Mouse (Mus musculus) hindbrain, embryonic 13.5 days (tissue): ENCODE results near the gene Gm10309. TPM values are rescaled to one million over a fixed set of nuclear protein-coding genes. Genes with fewer than 3 reads are reported as not detected.
A peak's percentile ranks its signal among the peaks of the same experiment; 100 is the strongest.

ENCODE experiments used
- ATAC-seq: fragments of 200-750 bp; cut with Nextera tagmentation; 2 replicates; pipeline ENCODE4 v1.8.0; 2017; ENCODE audit warnings: moderate TSS enrichment; ENCODE audit not compliant: low FRiP score
- H3K27ac ChIP-seq: fragments of 300-500 bp; sonication (generic); 2 replicates; pipeline ENCODE4 v1.5.1; 2015; ENCODE audit warnings: inconsistent platforms, mild to moderate bottlenecking, moderate library complexity
- H3K27me3 ChIP-seq: fragments of 300-500 bp; sonication (generic); 2 replicates; pipeline ENCODE4 v1.6.1; 2015; ENCODE audit warnings: mild to moderate bottlenecking, inconsistent platforms
- H3K36me3 ChIP-seq: fragments of 300-500 bp; sonication (generic); 2 replicates; pipeline ENCODE4 v1.6.1; 2015; ENCODE audit warnings: mild to moderate bottlenecking, inconsistent platforms
- H3K4me1 ChIP-seq: fragments of 300-500 bp; sonication (generic); replicated peaks from 2 replicates; pipeline ENCODE4 v1.6.1; 2015; ENCODE audit warnings: inconsistent platforms
- H3K4me2 ChIP-seq: fragments of 300-500 bp; sonication (generic); 2 replicates; pipeline ENCODE4 v1.6.1; 2015; ENCODE audit warnings: inconsistent platforms, mild to moderate bottlenecking, moderate library complexity
- H3K4me3 ChIP-seq: fragments of 300-500 bp; sonication (generic); 2 replicates; pipeline ENCODE4 v1.5.1; 2015; ENCODE audit warnings: mild to moderate bottlenecking, inconsistent platforms
- H3K9ac ChIP-seq: fragments of 300-500 bp; sonication (generic); 2 replicates; pipeline ENCODE4 v1.6.1; 2015; ENCODE audit warnings: mild to moderate bottlenecking, inconsistent platforms
- H3K9me3 ChIP-seq: fragments of 300-500 bp; sonication (generic); 2 replicates; pipeline ENCODE4 v1.6.1; 2016; ENCODE audit warnings: inconsistent platforms
- WGBS: fragments of 180-500 bp; shearing (Covaris S2); methylation state at CpG from one replicate; pipeline ENCODE4 v1.1.7; 2015; 5-methylcytosine and 5-hydroxymethylcytosine counted together
- polyA plus RNA-seq: library from polyadenylated mRNA; unstranded; fragments of >200 nt; fragmentation: Nextera tagmentation; extraction: Ambion mirVana; gene quantifications from 2 replicates; pipeline ENCODE4 v1.2.1, GENCODE M21; 2015

The Gm10309 gene
- polyA plus RNA-seq, 1 experiment from 2014 or later = 0.35 TPM

DNA sequence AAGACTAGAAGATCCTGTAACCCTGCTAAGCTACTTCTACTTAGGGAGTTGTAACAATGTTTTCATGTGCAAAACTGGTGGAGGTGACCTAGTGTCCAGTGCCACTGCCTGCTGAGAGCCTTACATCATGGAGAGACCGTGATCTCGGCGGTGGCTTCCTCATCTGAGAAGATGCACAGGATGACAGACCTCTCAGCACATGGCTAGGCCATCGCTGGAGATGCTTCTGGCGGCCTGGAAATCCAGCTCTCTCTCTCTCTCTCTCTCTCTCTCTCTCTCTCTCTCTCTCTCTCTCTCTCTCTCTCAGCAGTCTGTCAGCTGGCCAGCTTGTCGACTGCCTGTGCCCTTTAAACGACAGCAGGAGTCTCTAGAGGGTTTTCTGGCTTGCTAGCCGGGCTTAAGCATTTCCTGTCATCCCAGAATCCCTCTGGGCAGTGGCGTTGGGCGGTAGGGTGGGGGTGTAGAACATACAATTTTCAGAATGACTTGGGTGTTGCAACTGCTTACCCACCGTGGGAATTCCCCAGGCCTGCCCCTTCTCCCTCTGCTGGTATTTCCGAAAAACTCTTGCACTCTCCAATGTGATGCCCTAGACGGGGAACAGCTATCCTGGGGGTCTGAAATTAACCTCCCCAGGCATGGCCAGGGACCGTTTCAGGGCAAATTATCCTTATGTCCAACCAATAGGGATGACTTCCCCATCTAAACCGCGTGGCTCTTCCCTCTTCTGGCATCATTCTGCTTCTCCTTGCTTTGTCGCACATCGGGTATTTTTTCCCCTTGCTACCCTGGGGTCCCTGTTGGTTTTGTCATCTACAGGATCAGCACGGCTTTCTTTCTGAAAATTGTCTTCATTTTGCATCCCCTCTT lies 2.5 kb upstream of the Gm10309 start:
- Histone ChIP-seq H3K36me3 (peaks cover 1% of the 10 kb centered on the region; the same call in 1 of the 2 replicates), H3K4me2 (no peak overlapping the region), H3K4me1 (0 out of 2 replicates have a peak, but pooled peaks cover 4% of the 10 kb centered on the region), H3K4me3 (no peak overlapping the region), H3K9me3 (no peaks in the 10 kb centered on the region), H3K27ac (no peak overlapping the region; the same call in 1 of the 2 replicates), H3K9ac (no peak overlapping the region), H3K27me3 (no peaks in the 10 kb centered on the region)
- 70% methylated on average over 19 of the region's 19 CpGs for WGBS
- ATAC-seq = no peak

DNA sequence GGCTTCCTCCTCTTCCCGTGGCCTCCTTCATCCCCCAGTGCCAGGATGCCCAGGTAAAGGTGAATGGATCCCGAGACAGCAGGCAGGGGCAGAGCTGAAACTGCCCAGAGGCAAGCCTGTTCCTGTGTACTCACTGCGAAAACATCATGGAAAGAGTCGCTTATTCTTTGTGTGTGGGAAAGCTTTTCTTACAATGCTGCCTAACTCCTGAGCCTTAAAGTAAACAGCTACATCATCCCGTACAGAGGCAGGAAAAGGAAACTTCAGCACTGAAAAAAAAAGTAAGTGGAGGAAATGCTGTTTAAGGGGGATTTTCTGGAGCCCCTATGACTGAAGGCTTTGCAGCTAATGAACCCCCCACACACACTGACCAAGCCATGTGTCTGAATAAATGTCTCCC lies 1.8 kb upstream of the Gm10309 start:
- Histone ChIP-seq H3K27ac (peak overlapping the region; percentile 60), H3K4me1 (0 out of 2 replicates have a peak, but pooled peaks cover 4% of the 10 kb centered on the region), H3K9me3 (no peaks in the 10 kb centered on the region), H3K4me3 (no peak overlapping the region), H3K9ac (no peak overlapping the region), H3K4me2 (no peak overlapping the region), H3K27me3 (no peaks in the 10 kb centered on the region), H3K36me3 (peaks cover 3% of the 10 kb centered on the region; the same call in 1 of the 2 replicates)
- ATAC-seq = no peak
- WGBS = 78% methylated on average over 5 of the region's 5 CpGs

DNA sequence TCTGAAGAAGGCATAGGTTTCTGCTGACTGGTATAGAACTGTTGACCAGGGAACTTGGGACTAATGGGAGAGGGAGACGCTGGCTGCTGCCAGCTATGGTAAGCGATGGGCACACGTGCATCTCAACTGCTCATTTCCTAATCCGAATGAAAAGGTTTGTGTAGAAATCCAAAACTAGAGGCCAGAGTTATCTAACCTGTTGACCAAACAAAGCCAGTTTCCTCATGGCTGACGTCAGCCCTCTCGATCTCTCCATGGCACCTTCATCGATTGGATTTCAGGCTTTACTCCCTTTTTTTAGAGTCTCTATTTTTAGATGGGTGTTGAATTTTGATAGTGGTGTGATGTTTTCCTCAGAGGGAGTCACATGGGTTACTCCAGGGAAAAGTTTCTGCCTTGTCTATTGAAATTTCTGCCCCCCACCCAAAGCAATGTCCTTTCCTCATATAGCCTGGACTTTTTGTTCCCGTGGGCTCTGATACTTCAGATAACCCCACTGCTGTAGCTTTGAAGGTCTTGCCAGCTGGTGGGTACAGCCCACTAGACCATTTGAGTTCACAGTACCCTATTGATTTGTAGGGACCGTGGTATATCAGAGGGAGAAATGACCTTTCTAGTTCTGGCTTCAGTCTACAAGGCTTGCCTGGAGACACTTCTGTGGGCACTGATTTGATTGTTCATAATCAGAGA lies 1.7 kb downstream of the Gm10309 start:
- 96% methylated on average over 9 of the region's 9 CpGs for WGBS
- H3K4me1 ChIP-seq = peaks cover 10% of the 10 kb centered on the region; the same call in 1 of the 2 replicates
- no peak overlapping the region for H3K4me3 ChIP-seq
- H3K27me3 ChIP-seq = no peaks in the 10 kb centered on the region
- H3K27ac ChIP-seq = no peak overlapping the region
- no peaks in the 10 kb centered on the region for H3K9me3 ChIP-seq
- no peak overlapping the region for H3K9ac ChIP-seq
- peaks cover 3% of the 10 kb centered on the region; the same call in 1 of the 2 replicates for H3K36me3 ChIP-seq
- no peak overlapping the region for H3K4me2 ChIP-seq
- no peak for ATAC-seq

DNA sequence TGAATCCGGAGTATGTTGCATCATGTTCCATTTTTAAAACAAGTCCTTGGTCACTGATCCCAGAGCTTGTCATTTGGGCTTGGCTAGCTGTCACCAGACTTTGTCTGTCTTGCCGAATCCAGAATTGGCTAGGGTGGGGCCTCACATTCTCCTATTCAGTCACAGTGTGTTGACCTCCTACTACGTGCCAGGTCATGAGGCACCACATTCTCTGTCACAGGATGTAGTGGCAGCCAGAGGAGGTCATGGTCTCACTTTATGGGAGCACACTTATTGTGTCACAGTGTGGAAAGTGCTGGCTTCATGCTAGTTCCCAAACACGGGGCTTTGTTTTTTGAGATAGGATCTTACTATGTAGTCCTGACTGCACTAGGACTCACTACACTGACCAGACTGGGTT lies 3.6 kb downstream of the Gm10309 start:
- ATAC-seq = no peak
- WGBS = 90% methylated on average over 4 of the region's 4 CpGs

DNA sequence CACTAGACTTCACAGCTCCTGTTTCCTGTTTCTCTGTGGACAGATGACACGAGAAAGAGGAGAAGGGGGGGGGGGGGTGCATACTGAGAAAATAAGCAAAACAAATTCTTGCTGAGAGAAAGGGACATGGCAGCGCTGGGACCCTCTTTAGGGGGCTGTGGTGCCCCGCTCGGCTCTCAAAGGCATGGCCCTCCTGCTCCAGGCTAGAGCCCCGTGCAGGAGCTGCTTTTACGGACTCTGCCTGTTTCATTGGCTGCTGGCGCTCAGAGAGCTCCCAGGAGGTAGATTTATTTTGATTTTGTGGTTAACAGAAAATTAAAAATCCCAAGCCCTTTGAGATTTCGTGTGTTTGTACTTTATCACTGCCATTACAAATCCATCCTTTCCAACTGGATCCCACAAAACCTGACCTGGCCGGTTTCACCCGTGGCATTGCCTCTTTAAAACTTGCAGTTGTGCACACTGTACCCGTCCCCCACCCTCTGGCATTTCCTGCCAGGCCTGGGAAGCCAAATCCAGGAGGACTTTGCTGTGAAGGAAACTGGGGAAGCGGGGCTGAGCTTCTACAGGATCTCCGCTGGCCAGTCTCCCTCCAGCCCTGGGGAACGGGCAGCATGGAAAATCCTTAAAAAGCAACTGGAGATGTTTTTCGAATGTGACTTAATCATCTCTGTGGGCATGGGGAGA lies 5.5 kb downstream of the Gm10309 start:
- Histone ChIP-seq H3K4me1 (peaks cover 5% of the 10 kb centered on the region; the same call in 1 of the 2 replicates), H3K9ac (no peak overlapping the region; the same call in 1 of the 2 replicates), H3K27ac (no peak overlapping the region; the same call in 1 of the 2 replicates), H3K9me3 (no peaks in the 10 kb centered on the region), H3K4me3 (no peak overlapping the region), H3K27me3 (no peaks in the 10 kb centered on the region), H3K36me3 (peaks cover 6% of the 10 kb centered on the region; the same call in 1 of the 2 replicates), H3K4me2 (no peak overlapping the region)
- no peak for ATAC-seq
- 66% methylated on average over 15 of the region's 15 CpGs for WGBS

More for the DNA sequence above, 3.6 kb downstream of the Gm10309 start:
- Histone ChIP-seq H3K9me3 (no peaks in the 10 kb centered on the region), H3K27ac (no peak overlapping the region), H3K4me3 (no peak overlapping the region), H3K27me3 (no peaks in the 10 kb centered on the region), H3K4me1 (peaks cover 5% of the 10 kb centered on the region; the same call in 1 of the 2 replicates), H3K36me3 (peaks cover 3% of the 10 kb centered on the region; the same call in 1 of the 2 replicates), H3K4me2 (no peak overlapping the region), H3K9ac (no peak overlapping the region)

DNA sequence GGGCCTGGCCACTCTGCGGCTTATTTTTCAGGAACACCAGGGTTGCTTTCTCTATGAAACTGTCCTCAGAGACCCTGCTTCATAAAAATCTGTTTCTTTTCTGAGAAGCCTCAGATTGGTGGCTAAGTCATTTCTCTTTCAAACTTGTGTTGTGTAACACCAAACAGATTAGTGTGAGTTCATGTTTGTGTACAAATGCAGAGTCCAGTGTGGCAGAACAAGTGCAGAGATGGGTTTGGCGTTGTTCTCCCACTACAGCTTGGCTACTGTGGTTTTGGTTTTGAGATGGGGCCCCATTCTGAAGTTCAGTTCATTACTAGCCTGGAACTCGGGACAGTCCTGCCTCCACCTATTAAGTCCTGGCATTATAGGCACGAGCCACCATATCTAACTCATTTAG lies 7.7 kb downstream of the Gm10309 start:
- Histone ChIP-seq H3K36me3 (0 out of 2 replicates have a peak, but pooled peaks cover 3% of the 10 kb centered on the region), H3K27me3 (no peaks in the 10 kb centered on the region), H3K4me2 (no peak overlapping the region), H3K27ac (no peak overlapping the region), H3K9ac (no peak overlapping the region), H3K4me3 (no peak overlapping the region), H3K9me3 (no peaks in the 10 kb centered on the region), H3K4me1 (peaks cover 5% of the 10 kb centered on the region; the same call in 1 of the 2 replicates)
- WGBS = 92% methylated on average over 4 of the region's 4 CpGs
- no peak for ATAC-seq

DNA sequence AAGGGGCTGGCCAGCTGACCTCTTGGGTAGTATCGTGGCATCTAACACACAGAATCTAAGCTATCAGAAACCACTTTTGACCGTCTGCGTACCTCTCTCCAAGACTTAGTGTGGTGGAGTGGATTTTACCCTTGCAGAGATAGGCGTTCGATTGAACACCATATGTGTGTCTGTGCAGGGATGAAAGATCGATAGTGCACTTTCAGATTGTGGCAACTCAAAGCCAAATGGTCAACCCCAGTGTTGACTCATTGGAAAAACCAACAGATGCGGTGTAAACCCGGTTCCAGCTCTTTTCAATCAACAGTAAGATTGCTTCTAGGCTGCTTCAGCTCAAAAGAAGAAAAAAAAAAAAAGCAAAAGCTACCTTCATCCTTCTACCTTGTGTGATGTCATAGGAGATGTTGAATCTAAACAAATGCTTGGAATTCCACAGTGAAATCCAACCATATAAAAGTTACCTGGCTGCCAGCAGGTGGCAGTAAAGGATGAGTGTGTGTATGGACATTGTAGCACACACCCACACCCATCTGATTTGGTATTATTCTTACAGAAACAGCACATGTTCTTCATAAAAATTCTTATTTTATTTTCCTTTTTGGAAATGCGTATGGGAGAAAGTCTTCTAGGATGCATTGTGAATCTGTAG lies 8.8 kb downstream of the Gm10309 start:
- Histone ChIP-seq H3K27ac (no peak overlapping the region), H3K4me2 (no peak overlapping the region), H3K27me3 (no peaks in the 10 kb centered on the region), H3K9ac (no peak overlapping the region), H3K4me3 (no peak overlapping the region), H3K9me3 (no peaks in the 10 kb centered on the region), H3K36me3 (0 out of 2 replicates have a peak, but pooled peaks cover 3% of the 10 kb centered on the region), H3K4me1 (peaks cover 5% of the 10 kb centered on the region; the same call in 1 of the 2 replicates)
- 93% methylated on average over 9 of the region's 9 CpGs for WGBS
- no peak for ATAC-seq

DNA sequence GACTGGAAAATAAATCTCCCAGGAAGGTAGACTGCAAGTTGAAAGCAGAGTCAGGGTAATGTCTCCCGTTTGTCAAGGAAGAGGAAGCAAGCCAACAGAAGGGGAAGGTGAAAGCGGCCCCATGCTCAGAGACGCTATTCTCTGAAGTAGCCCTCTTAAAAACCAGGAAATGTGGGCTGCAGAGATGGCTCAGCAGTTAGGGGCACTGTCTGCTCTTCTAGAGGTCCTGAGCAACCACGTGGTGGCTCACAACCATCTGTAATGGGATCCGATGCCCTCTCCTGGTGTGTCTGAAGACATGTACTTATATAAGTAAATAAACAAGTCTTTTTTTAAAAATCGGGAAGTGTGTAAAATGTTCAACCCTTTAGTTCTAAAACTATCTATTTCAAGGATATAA lies 10.1 kb downstream of the Gm10309 start:
- H3K9ac ChIP-seq = no peak overlapping the region
- ATAC-seq = no peak
- no peak overlapping the region for H3K27ac ChIP-seq
- WGBS = 78% methylated on average over 6 of the region's 6 CpGs
- H3K4me1 ChIP-seq = peaks cover 5% of the 10 kb centered on the region; the same call in 1 of the 2 replicates
- H3K4me3 ChIP-seq = no peak overlapping the region
- H3K27me3 ChIP-seq = no peaks in the 10 kb centered on the region
- no peaks in the 10 kb centered on the region for H3K9me3 ChIP-seq
- H3K4me2 ChIP-seq = no peak overlapping the region
- H3K36me3 ChIP-seq = 0 out of 2 replicates have a peak, but pooled peaks cover 3% of the 10 kb centered on the region

DNA sequence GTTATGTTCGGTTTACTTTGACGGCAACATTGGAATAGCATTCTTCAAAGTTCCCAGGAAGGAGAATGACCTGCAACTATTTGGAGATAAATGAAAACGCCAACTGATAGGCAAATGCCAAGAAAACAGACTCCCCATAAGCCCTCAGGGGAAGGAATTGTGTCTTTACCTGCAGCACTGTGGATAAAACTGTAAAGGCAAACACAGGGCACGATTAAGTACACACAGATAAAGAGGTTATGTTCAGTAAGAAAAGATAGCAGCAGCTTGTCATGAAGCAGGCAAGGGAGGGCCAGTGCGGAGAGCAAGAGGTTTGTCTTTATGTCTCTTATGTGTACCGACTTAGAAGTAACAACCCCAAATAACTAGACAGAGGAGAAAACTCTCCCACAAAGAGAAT lies 10.5 kb downstream of the Gm10309 start:
- no peak overlapping the region for H3K4me3 ChIP-seq
- no peak overlapping the region for H3K9ac ChIP-seq
- 90% methylated on average over 6 of the region's 6 CpGs for WGBS
- 0 out of 2 replicates have a peak, but pooled peaks cover 3% of the 10 kb centered on the region for H3K36me3 ChIP-seq
- no peaks in the 10 kb centered on the region for H3K9me3 ChIP-seq
- no peak for ATAC-seq
- H3K27ac ChIP-seq = no peak overlapping the region
- peaks cover 5% of the 10 kb centered on the region; the same call in 1 of the 2 replicates for H3K4me1 ChIP-seq
- no peak overlapping the region for H3K4me2 ChIP-seq
- H3K27me3 ChIP-seq = no peaks in the 10 kb centered on the region

DNA sequence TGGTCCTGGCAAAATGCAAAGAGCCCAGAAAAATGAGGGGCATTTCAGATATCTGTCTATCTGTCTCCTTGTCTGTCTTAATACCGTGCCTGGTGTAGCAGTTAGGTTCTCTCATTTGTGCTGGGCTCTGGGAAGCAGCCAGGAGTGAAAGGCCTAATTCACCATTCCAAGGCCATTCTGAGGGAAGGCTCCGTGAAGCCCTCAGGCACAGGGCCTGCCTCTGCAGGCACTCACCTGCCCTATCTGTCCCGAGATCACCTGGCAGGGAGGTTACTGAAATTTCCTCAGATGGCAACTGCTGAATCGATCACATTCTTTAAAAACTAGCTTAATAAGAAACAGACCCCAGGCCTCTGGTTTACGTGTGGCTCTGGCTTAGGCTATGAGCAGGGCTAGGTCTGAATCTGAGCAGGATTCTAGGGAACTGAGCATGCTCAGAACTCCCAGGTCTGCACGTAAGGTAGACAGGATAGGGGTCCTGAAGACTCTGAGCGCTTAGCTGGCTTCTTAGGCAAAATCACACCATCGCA lies 11.1 kb downstream of the Gm10309 start:
- H3K4me2 ChIP-seq = no peak overlapping the region
- H3K27me3 ChIP-seq = no peaks in the 10 kb centered on the region
- H3K36me3 ChIP-seq = 0 out of 2 replicates have a peak, but pooled peaks cover 3% of the 10 kb centered on the region
- H3K9me3 ChIP-seq = no peaks in the 10 kb centered on the region
- H3K4me1 ChIP-seq = no peaks in the 10 kb centered on the region
- 92% methylated on average over 8 of the region's 8 CpGs for WGBS
- no peak overlapping the region for H3K9ac ChIP-seq
- ATAC-seq = no peak
- H3K4me3 ChIP-seq = no peak overlapping the region
- no peak overlapping the region for H3K27ac ChIP-seq

DNA sequence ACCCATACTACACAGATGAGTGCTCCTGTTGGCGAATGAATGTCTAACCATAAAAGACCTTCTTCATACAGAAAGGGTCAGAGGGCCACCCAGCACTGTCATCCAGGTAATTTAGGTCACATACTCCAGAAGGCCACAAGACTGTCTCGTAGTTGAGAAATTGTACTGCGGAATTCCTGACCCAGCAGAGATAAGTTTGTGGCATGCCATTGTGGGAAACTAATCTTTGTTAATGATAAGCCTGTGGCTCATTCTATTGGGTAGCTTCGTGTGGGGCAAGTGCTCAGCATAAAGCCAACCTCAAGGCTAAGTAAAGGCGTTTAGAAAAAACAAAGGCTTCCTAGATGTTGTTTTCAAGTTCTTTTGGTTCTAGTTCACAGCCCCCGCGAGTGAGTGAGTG lies 12.7 kb downstream of the Gm10309 start:
- H3K4me1 ChIP-seq = no peaks in the 10 kb centered on the region
- no peak for ATAC-seq

More for the DNA sequence above, 12.7 kb downstream of the Gm10309 start:
- Histone ChIP-seq H3K4me3 (no peak overlapping the region), H3K4me2 (no peak overlapping the region), H3K27me3 (no peaks in the 10 kb centered on the region), H3K36me3 (0 out of 2 replicates have a peak, but pooled peaks cover 3% of the 10 kb centered on the region), H3K27ac (no peak overlapping the region), H3K9ac (no peak overlapping the region), H3K9me3 (no peaks in the 10 kb centered on the region)
- WGBS = 91% methylated on average over 7 of the region's 7 CpGs
